Mouse (Mus musculus) liver, adult 2 months (tissue): Measurements from ENCODE around the gene Ptprn.

Experiments used
- CTCF ChIP-seq: fragments of 200-500 bp; IDR thresholded peaks from 2 replicates; pipeline ENCODE4 v1.5.1; 2011; ENCODE audit warnings: low read depth, low read length, control low read depth
- POLR2A ChIP-seq: fragments of 200-500 bp; IDR thresholded peaks from 2 replicates; pipeline ENCODE4 v1.6.1; 2011; ENCODE audit warnings: low read length, control low read depth; ENCODE audit not compliant: insufficient read depth; ENCODE audit errors: extremely low read depth

DNA sequence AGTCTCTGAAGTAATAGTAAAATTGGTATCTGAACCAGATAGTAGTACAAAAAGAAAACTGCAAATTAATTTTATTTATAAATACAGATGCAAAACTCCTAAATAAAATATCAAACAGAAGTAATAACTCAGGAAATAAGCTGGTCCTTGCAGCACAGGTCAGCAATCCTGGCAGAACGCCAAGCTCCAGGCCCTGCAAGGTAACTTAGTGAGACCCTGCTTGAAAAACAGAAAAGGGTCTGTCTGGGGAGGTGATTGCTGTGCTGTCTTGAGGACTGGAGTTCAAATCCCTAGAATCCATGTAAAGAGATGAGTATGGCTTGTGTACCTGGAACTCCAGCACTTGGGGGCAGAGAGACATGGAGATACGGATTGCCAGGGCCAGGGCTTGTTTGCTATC, 40.4 kb upstream of the Ptprn start:
- no peak for TF ChIP-seq CTCF
- TF ChIP-seq POLR2A, result no peak
